Mouse (Mus musculus): Measurements from ENCODE around the gene Ppm1h. TPM values are rescaled to one million over a fixed set of nuclear protein-coding genes. Genes with fewer than 3 reads are reported as not detected.

Ppm1h gene
- total RNA-seq, 2 experiments from 2014 or later, result 6.9 to 7.3 TPM

- DNase-seq, result no peak
These were observed 181.5 kb downstream of the Ppm1h start for GRCm38 (mm10) chr10:122860076-122860475.

- DNase-seq, result no peak
These were observed 183.3 kb downstream of the Ppm1h start for GRCm38 (mm10) chr10:122861696-122862385.

- no peak for DNase-seq
These were observed 183.9 kb downstream of the Ppm1h start for GRCm38 (mm10) chr10:122862386-122863023.

- no peak for DNase-seq
These were observed 191.4 kb downstream of the Ppm1h start for GRCm38 (mm10) chr10:122869865-122870503.

GRCm38 (mm10) chr10:122870848-122871494 lies 192.4 kb downstream of the Ppm1h start:
- DNase-seq, result no peak

- DNase-seq, result no peak
These were observed 194.2 kb downstream of the Ppm1h start for GRCm38 (mm10) chr10:122872720-122873119.

GRCm38 (mm10) chr10:122876964-122877363 lies 198.4 kb downstream of the Ppm1h start:
- no peak for DNase-seq

GRCm38 (mm10) chr10:122877436-122877835 lies 198.9 kb downstream of the Ppm1h start:
- no peak for DNase-seq

- no peak for DNase-seq
These were observed 202.9 kb downstream of the Ppm1h start for GRCm38 (mm10) chr10:122881456-122881855.

GRCm38 (mm10) chr10:122882614-122883013 lies 204.1 kb downstream of the Ppm1h start:
- peak in 1 of 2 experiments; percentile 21 for DNase-seq

- peak; percentile 49 to 67 for DNase-seq
These were observed 205.5 kb downstream of the Ppm1h start for GRCm38 (mm10) chr10:122883823-122884743.

GRCm38 (mm10) chr10:122885301-122885700 lies 206.7 kb downstream of the Ppm1h start:
- no peak for DNase-seq

- peak; percentile 56 to 68 for DNase-seq
These were observed 207.7 kb downstream of the Ppm1h start for GRCm38 (mm10) chr10:122886055-122886915.

- peak in 1 of 2 experiments; percentile 30 for DNase-seq
These were observed 208.5 kb downstream of the Ppm1h start for GRCm38 (mm10) chr10:122886916-122887527.

GRCm38 (mm10) chr10:122887528-122888183 lies 209.1 kb downstream of the Ppm1h start:
- DNase-seq, result peak; percentile 22 to 35

GRCm38 (mm10) chr10:122890682-122891350 lies 212.3 kb downstream of the Ppm1h start:
- peak; percentile 14 to 35 for DNase-seq

- DNase-seq, result peak; percentile 49
These were observed 212.9 kb downstream of the Ppm1h start for GRCm38 (mm10) chr10:122891461-122891860.

GRCm38 (mm10) chr10:122894555-122895069 lies 216.1 kb downstream of the Ppm1h start:
- DNase-seq, result peak; percentile 88 to 90
